Mouse (Mus musculus) intestine, embryonic 14.5 days (tissue): ENCODE data around the gene Ankrd42. TPM values are rescaled to one million over a fixed set of nuclear protein-coding genes. Genes with fewer than 3 reads are reported as not detected.

Source experiments
- ATAC-seq: fragments of 200-750 bp; cut with Nextera tagmentation; replicated peaks from 2 replicates; pipeline ENCODE4 v1.8.0; 2017; ENCODE audit warnings: low read depth, moderate number of reproducible peaks, moderate TSS enrichment, moderate library complexity; ENCODE audit not compliant: low FRiP score, low TSS enrichment
- DNase-seq: peaks from one replicate; pipeline ENCODE4 v3.0.0-alpha.2; 2018; ENCODE audit warnings: low spot score
- H3K27ac ChIP-seq: fragments of 300-500 bp; sonication (generic); 2 replicates; pipeline ENCODE4 v1.5.1; 2014; ENCODE audit warnings: low read depth, mild to moderate bottlenecking, control low read depth
- H3K27me3 ChIP-seq: fragments of 300-500 bp; sonication (generic); replicated peaks from 2 replicates; pipeline ENCODE4 v1.6.1; 2014; ENCODE audit warnings: low read length, control low read depth; ENCODE audit not compliant: control insufficient read depth, insufficient read depth
- H3K36me3 ChIP-seq: fragments of 300-500 bp; sonication (generic); 2 replicates; pipeline ENCODE4 v1.6.1; 2014; ENCODE audit warnings: low read length, control low read depth; ENCODE audit not compliant: control insufficient read depth, insufficient read depth
- H3K4me1 ChIP-seq: fragments of 300-500 bp; sonication (generic); replicated peaks from 2 replicates; pipeline ENCODE4 v1.6.1; 2014; ENCODE audit warnings: low read length, control low read depth, mixed read lengths; ENCODE audit not compliant: control insufficient read depth, insufficient read depth
- H3K4me2 ChIP-seq: fragments of 300-500 bp; sonication (generic); 2 replicates; pipeline ENCODE4 v1.6.1; 2014; ENCODE audit warnings: low read length
- H3K4me3 ChIP-seq: fragments of 300-500 bp; sonication (generic); 2 replicates; pipeline ENCODE4 v1.5.1; 2014; ENCODE audit warnings: low read depth, low read length, control low read depth, mixed read lengths
- H3K9ac ChIP-seq: fragments of 300-500 bp; sonication (generic); 2 replicates; pipeline ENCODE4 v1.6.1; 2014; ENCODE audit warnings: mild to moderate bottlenecking, low read length
- H3K9me3 ChIP-seq: fragments of 300-500 bp; sonication (generic); 2 replicates; pipeline ENCODE4 v1.6.1; 2016; ENCODE audit warnings: low read length, control low read depth; ENCODE audit not compliant: control insufficient read depth
- WGBS: fragments of 180-500 bp; shearing (Covaris S2); extraction: QIAGEN DNeasy Blood & Tissue Kit; methylation state at CpG from one replicate; pipeline ENCODE4 v1.1.7; 2014; 5-methylcytosine and 5-hydroxymethylcytosine counted together
- polyA plus RNA-seq: library from polyadenylated mRNA; unstranded; fragments of >200 nt; fragmentation: Nextera tagmentation; extraction: Ambion mirVana; gene quantifications from 2 replicates; pipeline ENCODE4 v1.2.1, GENCODE M21; 2014

Gene Ankrd42
- polyA plus RNA-seq, 1 experiment from 2014 or later: 4.0 TPM

- Histone ChIP-seq H3K9me3 (no peaks in the 10 kb centered on the region), H3K4me1 (no peaks in the 10 kb centered on the region), H3K4me3 (no peak overlapping the region), H3K36me3 (no peaks in the 10 kb centered on the region), H3K27me3 (no peaks in the 10 kb centered on the region), H3K4me2 (no peak overlapping the region), H3K27ac (no peak overlapping the region), H3K9ac (no peak overlapping the region)
- DNase-seq: no peak
- 83% methylated on average over 6 of the region's 6 CpGs for whole genome bisulfite sequencing
- no peak for ATAC-seq
Observed at GRCm38 (mm10) chr7:92550248-92550989, 86.5 kb downstream of the Ankrd42 start.

GRCm38 (mm10) chr7:92546763-92547162 is 90.2 kb downstream of the Ankrd42 start:
- no peak overlapping the region for H3K27ac ChIP-seq
- no peaks in the 10 kb centered on the region for H3K36me3 ChIP-seq
- H3K9ac ChIP-seq: no peak overlapping the region
- H3K4me1 ChIP-seq: no peaks in the 10 kb centered on the region
- no peaks in the 10 kb centered on the region for H3K9me3 ChIP-seq
- no peak for ATAC-seq
- no peak overlapping the region for H3K4me3 ChIP-seq
- no peak for DNase-seq
- H3K27me3 ChIP-seq: no peaks in the 10 kb centered on the region
- no peak overlapping the region for H3K4me2 ChIP-seq
- 69% methylated on average over 2 of the region's 2 CpGs for WGBS

GRCm38 (mm10) chr7:92532351-92533036 is 104.4 kb downstream of the Ankrd42 start:
- H3K4me3 ChIP-seq: no peak overlapping the region
- DNase-seq: no peak
- no peak overlapping the region for H3K9ac ChIP-seq
- ATAC-seq: no peak
- no peaks in the 10 kb centered on the region for H3K9me3 ChIP-seq
- 69% methylated on average over 6 of the region's 6 CpGs for WGBS
- no peak overlapping the region for H3K27ac ChIP-seq
- H3K27me3 ChIP-seq: no peaks in the 10 kb centered on the region
- no peaks in the 10 kb centered on the region for H3K4me1 ChIP-seq
- H3K36me3 ChIP-seq: no peaks in the 10 kb centered on the region
- no peak overlapping the region for H3K4me2 ChIP-seq

Other genes with a start within 250 kb of the Ankrd42 start
- 45.0 and 45.5 TPM in 2 replicates for gene Ccdc90b, start 76.0 kb downstream of the Ankrd42 start, polyA plus RNA-seq
- 20.6 and 21.1 TPM in 2 replicates for gene Pcf11, start 32.8 kb upstream of the Ankrd42 start, polyA plus RNA-seq
- 19.1 and 23.4 TPM in 2 replicates for gene Rab30, start 104.5 kb upstream of the Ankrd42 start, polyA plus RNA-seq
- gene Ddias, start 237.1 kb upstream of the Ankrd42 start, polyA plus RNA-seq: 12.7 and 14.5 TPM in 2 replicates
- gene Prcp, start 237.3 kb upstream of the Ankrd42 start, polyA plus RNA-seq: 20.5 and 23.6 TPM in 2 replicates